Mouse (Mus musculus) heart, postnatal 36 days (tissue): ENCODE results near the gene Oxct2a. TPM values are rescaled to one million over a fixed set of nuclear protein-coding genes. Genes with fewer than 3 reads are reported as not detected.
A peak's percentile ranks its signal among the peaks of the same experiment; 100 is the strongest.
"Not testable (repeated sequence)": the region's sequence is repeated elsewhere in the genome, so short reads cannot be mapped to it uniquely, and the experiment has no call there.

Experiments
- DNase-seq, 2 experiments: peaks; one replicate each; pipeline ENCODE4 v3.0.0; 2021 to 2022
- intact Hi-C: fragments of 180-260 bp; cut with DNase I; formaldehyde crosslinking; loops from one replicate; pipeline ENCODE4 v1.15.1; 2025
- total RNA-seq, 2 experiments: library from RNA; stranded (reverse); gene quantifications; 2 replicates each; pipeline ENCODE4 v1.2.3; 2021

Oxct2a gene
- total RNA-seq, 2 experiments from 2014 or later = not detected

- intact Hi-C loops = no loop called here
- no peak for DNase-seq
Measured at GRCm38 (mm10) chr4:123314497-123314896, 8.9 kb downstream of the Oxct2a start.

GRCm38 (mm10) chr4:123313010-123313409 is 10.4 kb downstream of the Oxct2a start:
- DNase-seq = no peak
- intact Hi-C loops = no loop called here

- intact Hi-C loops = no loop called here
- no peak for DNase-seq
Measured at GRCm38 (mm10) chr4:123311845-123312244, 11.6 kb downstream of the Oxct2a start.

- peak in 1 of 2 experiments; percentile 14 for DNase-seq
- intact Hi-C loops = loop anchor here (5.0 to 10.0 kb wide), 2 partner anchors 34 to 607 kb away; partner anchors contain the start of genes 4930535I16Rik, Bmp8a and Rragc
Measured at GRCm38 (mm10) chr4:123308292-123308691, 15.1 kb downstream of the Oxct2a start.

- intact Hi-C loops = loop anchor here (5.0 to 10.0 kb wide), 2 partner anchors 35 to 608 kb away; partner anchors contain the start of genes 4930535I16Rik, Bmp8a and Rragc
- no peak for DNase-seq
Measured at GRCm38 (mm10) chr4:123306999-123307398, 16.4 kb downstream of the Oxct2a start.

- intact Hi-C loops = loop anchor here (1.0 to 10.0 kb wide), 4 partner anchors 37 to 609 kb away; partner anchors contain the start of genes 4930535I16Rik, Bmp8a and Rragc
- DNase-seq = peak in 1 of 2 experiments; percentile 53
Measured at GRCm38 (mm10) chr4:123305789-123306188, 17.6 kb downstream of the Oxct2a start.

GRCm38 (mm10) chr4:123298980-123299670 is 24.3 kb downstream of the Oxct2a start:
- DNase-seq = peak; percentile 41
- intact Hi-C loops = no loop called here

- peak in 1 of 2 experiments; percentile 15 for DNase-seq
- intact Hi-C loops = no loop called here
Measured at GRCm38 (mm10) chr4:123298226-123298625, 25.2 kb downstream of the Oxct2a start.

- intact Hi-C loops = no loop called here
- no peak for DNase-seq
Measured at GRCm38 (mm10) chr4:123297195-123297960, 26.1 kb downstream of the Oxct2a start.

- intact Hi-C loops = no loop called here
- DNase-seq = no peak
Measured at GRCm38 (mm10) chr4:123296148-123296534, 27.3 kb downstream of the Oxct2a start.

GRCm38 (mm10) chr4:123295516-123296147 is 27.8 kb downstream of the Oxct2a start:
- DNase-seq = peak in 1 of 2 experiments; percentile 23
- intact Hi-C loops = no loop called here

- intact Hi-C loops, DNase-seq: not testable (repeated sequence)
Measured at GRCm38 (mm10) chr4:123295026-123295425, 28.4 kb downstream of the Oxct2a start.

GRCm38 (mm10) chr4:123293661-123294443 is 29.6 kb downstream of the Oxct2a start:
- intact Hi-C loops = no loop called here
- DNase-seq = no peak

- DNase-seq = no peak
- intact Hi-C loops = no loop called here
Measured at GRCm38 (mm10) chr4:123292989-123293388, 30.4 kb downstream of the Oxct2a start.

GRCm38 (mm10) chr4:123292390-123292789 is 31.0 kb downstream of the Oxct2a start:
- no peak for DNase-seq
- intact Hi-C loops = no loop called here

GRCm38 (mm10) chr4:123289038-123289437 is 34.4 kb downstream of the Oxct2a start:
- no peak for DNase-seq
- intact Hi-C loops = no loop called here

- DNase-seq = no peak
- intact Hi-C loops = no loop called here
Measured at GRCm38 (mm10) chr4:123286790-123287189, 36.6 kb downstream of the Oxct2a start.

GRCm38 (mm10) chr4:123284731-123285624 is 38.5 kb downstream of the Oxct2a start:
- peak in 1 of 2 experiments; percentile 17 for DNase-seq
- intact Hi-C loops = no loop called here

GRCm38 (mm10) chr4:123283675-123284064 is 39.8 kb downstream of the Oxct2a start:
- DNase-seq = peak; percentile 29 to 35
- intact Hi-C loops = not testable (repeated sequence)
